Mouse (Mus musculus): ENCODE data around the gene Dbh.

Gene Dbh

GRCm38 (mm10) chr2:27162656-27163055 lies 2.4 kb upstream of the Dbh start:
- no peak for DNase-seq (ENCODE audit: extremely low spot score, low read depth, low spot score)

GRCm38 (mm10) chr2:27163851-27164250 lies 1.2 kb upstream of the Dbh start:
- no peak for DNase-seq (ENCODE audit: extremely low spot score, low read depth, low spot score)

- DNase-seq (ENCODE audit: extremely low spot score, low read depth, low spot score) = no peak
Measured at GRCm38 (mm10) chr2:27166074-27166473, 1.0 kb downstream of the Dbh start.

GRCm38 (mm10) chr2:27166999-27167398 lies 2.0 kb downstream of the Dbh start:
- DNase-seq (ENCODE audit: extremely low spot score, low read depth, low spot score) = no peak

- no peak for DNase-seq (ENCODE audit: extremely low spot score, low read depth, low spot score)
Measured at GRCm38 (mm10) chr2:27174242-27174641, 9.2 kb downstream of the Dbh start.

- no peak for DNase-seq (ENCODE audit: extremely low spot score, low read depth, low spot score)
Measured at GRCm38 (mm10) chr2:27175696-27176267, 10.7 kb downstream of the Dbh start.

- no peak for DNase-seq (ENCODE audit: extremely low spot score, low read depth, low spot score)
Measured at GRCm38 (mm10) chr2:27179101-27179500, 14.1 kb downstream of the Dbh start.

- no peak for DNase-seq (ENCODE audit: extremely low spot score, low read depth, low spot score)
Measured at GRCm38 (mm10) chr2:27181907-27182306, 16.9 kb downstream of the Dbh start.

GRCm38 (mm10) chr2:27183734-27184133 lies 18.7 kb downstream of the Dbh start:
- no peak for DNase-seq (ENCODE audit: extremely low spot score, low read depth, low spot score)

- no peak for DNase-seq (ENCODE audit: extremely low spot score, low read depth, low spot score)
Measured at GRCm38 (mm10) chr2:27187531-27187930, 22.5 kb downstream of the Dbh start.

- DNase-seq (ENCODE audit: extremely low spot score, low read depth, low spot score) = no peak
Measured at GRCm38 (mm10) chr2:27189994-27190393, 25.0 kb downstream of the Dbh start.

GRCm38 (mm10) chr2:27198551-27199246 lies 33.7 kb downstream of the Dbh start:
- DNase-seq (ENCODE audit: extremely low spot score, low read depth, low spot score) = no peak

GRCm38 (mm10) chr2:27200586-27200985 lies 35.6 kb downstream of the Dbh start:
- DNase-seq (ENCODE audit: extremely low spot score, low read depth, low spot score) = no peak

GRCm38 (mm10) chr2:27205666-27206065 lies 40.6 kb downstream of the Dbh start:
- no peak for DNase-seq (ENCODE audit: extremely low spot score, low read depth, low spot score)

- DNase-seq (ENCODE audit: extremely low spot score, low read depth, low spot score) = no peak
Measured at GRCm38 (mm10) chr2:27206128-27206797, 41.2 kb downstream of the Dbh start.

GRCm38 (mm10) chr2:27207126-27207525 lies 42.1 kb downstream of the Dbh start:
- DNase-seq (ENCODE audit: extremely low spot score, low read depth, low spot score) = no peak

GRCm38 (mm10) chr2:27209370-27209769 lies 44.3 kb downstream of the Dbh start:
- no peak for DNase-seq (ENCODE audit: extremely low spot score, low read depth, low spot score)

GRCm38 (mm10) chr2:27209816-27210215 lies 44.8 kb downstream of the Dbh start:
- DNase-seq (ENCODE audit: extremely low spot score, low read depth, low spot score) = peak; percentile 10

- no peak for DNase-seq (ENCODE audit: extremely low spot score, low read depth, low spot score)
Measured at GRCm38 (mm10) chr2:27210255-27210654, 45.2 kb downstream of the Dbh start.

GRCm38 (mm10) chr2:27210676-27211210 lies 45.7 kb downstream of the Dbh start:
- no peak for DNase-seq (ENCODE audit: extremely low spot score, low read depth, low spot score)

- DNase-seq (ENCODE audit: extremely low spot score, low read depth, low spot score) = no peak
Measured at GRCm38 (mm10) chr2:27211966-27212893, 47.2 kb downstream of the Dbh start.
